Mouse (Mus musculus): ENCODE results near the gene Pgc. TPM values are rescaled to one million over a fixed set of nuclear protein-coding genes. Genes with fewer than 3 reads are reported as not detected.
A peak's percentile ranks its signal among the peaks of the same experiment; 100 is the strongest.

The Pgc gene
- polyA plus RNA-seq, 1 experiment from 2014 or later, result 2.6 TPM

- ATAC-seq (replicated peaks; ENCODE audit: low FRiP score, low TSS enrichment, low read depth) (no peak), DNase-seq (ENCODE audit: low spot score) (no peak)
- H3K4me3 ChIP-seq (ENCODE audit: low read depth, low read length), result no peak overlapping the region
- no peaks in the 10 kb centered on the region for H3K27me3 ChIP-seq (replicated peaks; ENCODE audit: control insufficient read depth, insufficient read depth, low read length)
- H3K9ac ChIP-seq (ENCODE audit: low read length), result no peak overlapping the region
- 55% methylated on average over 21 of the region's 22 CpGs for WGBS
- H3K36me3 ChIP-seq (ENCODE audit: control insufficient read depth, insufficient read depth, low read length), result no peaks in the 10 kb centered on the region
- no peaks in the 10 kb centered on the region for H3K9me3 ChIP-seq (ENCODE audit: control insufficient read depth, low read length)
- no peaks in the 10 kb centered on the region for H3K4me1 ChIP-seq (replicated peaks; ENCODE audit: control insufficient read depth, insufficient read depth, low read length)
- no peak overlapping the region for H3K4me2 ChIP-seq (ENCODE audit: low read length)
- H3K27ac ChIP-seq (ENCODE audit: low read depth), result no peak overlapping the region
Measured at GRCm38 (mm10) chr17:47712889-47713571, 13.6 kb upstream of the Pgc start.

GRCm38 (mm10) chr17:47715037-47715436, 11.6 kb upstream of the Pgc start:
- DNase-seq (ENCODE audit: low spot score), result no peak
- H3K4me3 ChIP-seq (ENCODE audit: low read depth, low read length), result no peak overlapping the region
- no peaks in the 10 kb centered on the region for H3K36me3 ChIP-seq (ENCODE audit: control insufficient read depth, insufficient read depth, low read length)
- no peak for ATAC-seq (replicated peaks; ENCODE audit: low FRiP score, low TSS enrichment, low read depth)
- no peaks in the 10 kb centered on the region for H3K9me3 ChIP-seq (ENCODE audit: control insufficient read depth, low read length)
- WGBS, result 63% methylated on average over 3 of the region's 3 CpGs
- H3K27ac ChIP-seq (ENCODE audit: low read depth), result no peak overlapping the region
- H3K4me2 ChIP-seq (ENCODE audit: low read length), result no peak overlapping the region
- H3K27me3 ChIP-seq (replicated peaks; ENCODE audit: control insufficient read depth, insufficient read depth, low read length), result no peaks in the 10 kb centered on the region
- H3K9ac ChIP-seq (ENCODE audit: low read length), result no peak overlapping the region
- H3K4me1 ChIP-seq (replicated peaks; ENCODE audit: control insufficient read depth, insufficient read depth, low read length), result no peaks in the 10 kb centered on the region

GRCm38 (mm10) chr17:47721183-47721582, 5.5 kb upstream of the Pgc start:
- 79% methylated on average over 4 of the region's 4 CpGs for WGBS
- no peak for DNase-seq (ENCODE audit: low spot score)
- H3K4me2 ChIP-seq (ENCODE audit: low read length), result no peak overlapping the region
- no peak overlapping the region for H3K27ac ChIP-seq (ENCODE audit: low read depth)
- no peaks in the 10 kb centered on the region for H3K27me3 ChIP-seq (replicated peaks; ENCODE audit: control insufficient read depth, insufficient read depth, low read length)
- no peak overlapping the region for H3K4me3 ChIP-seq (ENCODE audit: low read depth, low read length)
- ATAC-seq (replicated peaks; ENCODE audit: low FRiP score, low TSS enrichment, low read depth), result no peak
- H3K4me1 ChIP-seq (replicated peaks; ENCODE audit: control insufficient read depth, insufficient read depth, low read length), result no peaks in the 10 kb centered on the region
- H3K9me3 ChIP-seq (ENCODE audit: control insufficient read depth, low read length), result no peaks in the 10 kb centered on the region
- no peaks in the 10 kb centered on the region for H3K36me3 ChIP-seq (ENCODE audit: control insufficient read depth, insufficient read depth, low read length)
- H3K9ac ChIP-seq (ENCODE audit: low read length), result no peak overlapping the region

GRCm38 (mm10) chr17:47730633-47731575, 4.3 kb downstream of the Pgc start:
- Histone ChIP-seq H3K4me1 (replicated peaks; ENCODE audit: control insufficient read depth, insufficient read depth, low read length) (no peaks in the 10 kb centered on the region), H3K9me3 (ENCODE audit: control insufficient read depth, low read length) (no peaks in the 10 kb centered on the region), H3K27me3 (replicated peaks; ENCODE audit: control insufficient read depth, insufficient read depth, low read length) (no peaks in the 10 kb centered on the region), H3K9ac (ENCODE audit: low read length) (no peak overlapping the region), H3K4me2 (ENCODE audit: low read length) (no peak overlapping the region), H3K27ac (ENCODE audit: low read depth) (no peak overlapping the region), H3K4me3 (ENCODE audit: low read depth, low read length) (no peak overlapping the region), H3K36me3 (ENCODE audit: control insufficient read depth, insufficient read depth, low read length) (no peaks in the 10 kb centered on the region)
- WGBS, result 56% methylated on average over 24 of the region's 24 CpGs
- DNase-seq (ENCODE audit: low spot score) (no peak), ATAC-seq (replicated peaks; ENCODE audit: low FRiP score, low TSS enrichment, low read depth) (no peak)

- H3K9ac ChIP-seq (ENCODE audit: low read length), result no peak overlapping the region
- ATAC-seq (replicated peaks; ENCODE audit: low FRiP score, low TSS enrichment, low read depth) (no peak), DNase-seq (ENCODE audit: low spot score) (no peak)
- no peaks in the 10 kb centered on the region for H3K36me3 ChIP-seq (ENCODE audit: control insufficient read depth, insufficient read depth, low read length)
- 75% methylated on average over 14 of the region's 14 CpGs for WGBS
- no peaks in the 10 kb centered on the region for H3K27me3 ChIP-seq (replicated peaks; ENCODE audit: control insufficient read depth, insufficient read depth, low read length)
- H3K4me3 ChIP-seq (ENCODE audit: low read depth, low read length), result no peak overlapping the region
- H3K4me1 ChIP-seq (replicated peaks; ENCODE audit: control insufficient read depth, insufficient read depth, low read length), result peaks cover 6% of the 10 kb centered on the region; the same call in 1 of the 2 replicates
- no peak overlapping the region for H3K4me2 ChIP-seq (ENCODE audit: low read length)
- no peaks in the 10 kb centered on the region for H3K9me3 ChIP-seq (ENCODE audit: control insufficient read depth, low read length)
- H3K27ac ChIP-seq (ENCODE audit: low read depth), result no peak overlapping the region
Measured at GRCm38 (mm10) chr17:47735553-47736100, 9.0 kb downstream of the Pgc start.

- Histone ChIP-seq H3K4me1 (replicated peaks; ENCODE audit: control insufficient read depth, insufficient read depth, low read length) (peaks cover 6% of the 10 kb centered on the region; the same call in 1 of the 2 replicates), H3K27me3 (replicated peaks; ENCODE audit: control insufficient read depth, insufficient read depth, low read length) (no peaks in the 10 kb centered on the region), H3K9me3 (ENCODE audit: control insufficient read depth, low read length) (no peaks in the 10 kb centered on the region), H3K36me3 (ENCODE audit: control insufficient read depth, insufficient read depth, low read length) (no peaks in the 10 kb centered on the region), H3K4me2 (ENCODE audit: low read length) (peak within 1 kb of the TSS; percentile 94), H3K4me3 (ENCODE audit: low read depth, low read length) (peak within 1 kb of the TSS; percentile 65), H3K9ac (ENCODE audit: low read length) (peak within 1 kb of the TSS; percentile 60), H3K27ac (ENCODE audit: low read depth) (peak within 1 kb of the TSS; percentile 65)
- DNase-seq (ENCODE audit: low spot score) (peak; percentile 99), ATAC-seq (replicated peaks; ENCODE audit: low FRiP score, low TSS enrichment, low read depth) (peak; percentile 70)
- under 1% methylated on average over 34 of the region's 47 CpGs for WGBS
Measured at GRCm38 (mm10) chr17:47736856-47737255, 10.2 kb downstream of the Pgc start, which contains the start of gene Tfeb. Gene Tfeb, plus strand, starts transcription at chr17:47737030.

- no peaks in the 10 kb centered on the region for H3K27me3 ChIP-seq (replicated peaks; ENCODE audit: control insufficient read depth, insufficient read depth, low read length)
- ATAC-seq (replicated peaks; ENCODE audit: low FRiP score, low TSS enrichment, low read depth), result peak; percentile 86
- DNase-seq (ENCODE audit: low spot score), result peak; percentile 88
- H3K4me2 ChIP-seq (ENCODE audit: low read length), result peak overlapping the region; percentile 94
- H3K4me1 ChIP-seq (replicated peaks; ENCODE audit: control insufficient read depth, insufficient read depth, low read length), result peaks cover 6% of the 10 kb centered on the region; the same call in 1 of the 2 replicates
- peak overlapping the region; percentile 65 for H3K4me3 ChIP-seq (ENCODE audit: low read depth, low read length)
- peak overlapping the region; percentile 65 for H3K27ac ChIP-seq (ENCODE audit: low read depth)
- no peaks in the 10 kb centered on the region for H3K36me3 ChIP-seq (ENCODE audit: control insufficient read depth, insufficient read depth, low read length)
- under 1% methylated on average over 49 of the region's 60 CpGs for whole genome bisulfite sequencing
- peak overlapping the region; percentile 60 for H3K9ac ChIP-seq (ENCODE audit: low read length)
- no peaks in the 10 kb centered on the region for H3K9me3 ChIP-seq (ENCODE audit: control insufficient read depth, low read length)
Measured at GRCm38 (mm10) chr17:47737271-47738065, 10.8 kb downstream of the Pgc start.

Measured in intestine, embryonic 14.5 days (tissue).